Mouse (Mus musculus): ENCODE results near the gene Stx18.

- TF ChIP-seq CTCF (IDR thresholded peaks at IDR 0.05; ENCODE audit: low read depth), result no peak
- no peak for TF ChIP-seq EP300 (IDR thresholded peaks at IDR 0.05; ENCODE audit: low read depth)
Measured at GRCm38 (mm10) chr5:38009071-38009470, 29.5 kb upstream of the Stx18 start.
